Mouse (Mus musculus) intestine, postnatal 0 days (tissue): ENCODE measurements around the gene Prox2. TPM values are rescaled to one million over a fixed set of nuclear protein-coding genes. Genes with fewer than 3 reads are reported as not detected.

Source experiments
- ATAC-seq: fragments of 200-750 bp; cut with Nextera tagmentation; 2 replicates; pipeline ENCODE4 v1.8.0; 2017; ENCODE audit warnings: mild to moderate bottlenecking, moderate TSS enrichment, moderate library complexity
- H3K27ac ChIP-seq: fragments of 300-500 bp; sonication (generic); 2 replicates; pipeline ENCODE4 v1.5.1; 2014; ENCODE audit warnings: mild to moderate bottlenecking, low read depth, low read length, moderate library complexity
- H3K27me3 ChIP-seq: fragments of 300-500 bp; sonication (generic); replicated peaks from 2 replicates; pipeline ENCODE4 v1.6.1; 2014; ENCODE audit warnings: low read length, mixed read lengths; ENCODE audit not compliant: control insufficient read depth, insufficient read depth
- H3K36me3 ChIP-seq: fragments of 300-500 bp; sonication (generic); 2 replicates; pipeline ENCODE4 v1.6.1; 2014; ENCODE audit warnings: mild to moderate bottlenecking, moderate library complexity; ENCODE audit not compliant: control insufficient read depth, insufficient read depth
- H3K4me1 ChIP-seq: fragments of 300-500 bp; sonication (generic); replicated peaks from 2 replicates; pipeline ENCODE4 v1.6.1; 2014; ENCODE audit warnings: antibody characterized with exemption, low read length, mixed read lengths; ENCODE audit not compliant: control insufficient read depth, insufficient read depth
- H3K4me2 ChIP-seq: fragments of 300-500 bp; sonication (generic); replicated peaks from 2 replicates; pipeline ENCODE4 v1.6.1; 2014; ENCODE audit warnings: low read depth, mild to moderate bottlenecking, moderate library complexity
- H3K4me3 ChIP-seq: fragments of 300-500 bp; sonication (generic); 2 replicates; pipeline ENCODE4 v1.5.1; 2014; ENCODE audit warnings: low read depth, low read length
- H3K9ac ChIP-seq: fragments of 300-500 bp; sonication (generic); 2 replicates; pipeline ENCODE4 v1.6.1; 2014; ENCODE audit warnings: mild to moderate bottlenecking, low read depth, low read length
- H3K9me3 ChIP-seq: fragments of 300-500 bp; sonication (generic); 2 replicates; pipeline ENCODE4 v1.6.1; 2016; ENCODE audit warnings: mixed run types; ENCODE audit not compliant: control insufficient read depth
- CTCF ChIP-seq: sonication (generic); IDR thresholded peaks from 2 replicates; pipeline ENCODE4 v1.5.1; 2016; ENCODE audit warnings: low read depth, mild to moderate bottlenecking, control low read depth, antibody characterized with exemption, moderate library complexity
- WGBS: fragments of 180-500 bp; shearing (Covaris S2); extraction: QIAGEN DNeasy Blood & Tissue Kit; methylation state at CpG from one replicate; pipeline ENCODE4 v1.1.7; 2014; 5-methylcytosine and 5-hydroxymethylcytosine counted together
- polyA plus RNA-seq: library from polyadenylated mRNA; unstranded; fragments of >200 nt; fragmentation: Nextera tagmentation; extraction: Ambion mirVana; gene quantifications from 2 replicates; pipeline ENCODE4 v1.2.1, GENCODE M21; 2015

Prox2 gene
- 0.99 and 1.6 TPM in 2 replicates for polyA plus RNA-seq

DNA sequence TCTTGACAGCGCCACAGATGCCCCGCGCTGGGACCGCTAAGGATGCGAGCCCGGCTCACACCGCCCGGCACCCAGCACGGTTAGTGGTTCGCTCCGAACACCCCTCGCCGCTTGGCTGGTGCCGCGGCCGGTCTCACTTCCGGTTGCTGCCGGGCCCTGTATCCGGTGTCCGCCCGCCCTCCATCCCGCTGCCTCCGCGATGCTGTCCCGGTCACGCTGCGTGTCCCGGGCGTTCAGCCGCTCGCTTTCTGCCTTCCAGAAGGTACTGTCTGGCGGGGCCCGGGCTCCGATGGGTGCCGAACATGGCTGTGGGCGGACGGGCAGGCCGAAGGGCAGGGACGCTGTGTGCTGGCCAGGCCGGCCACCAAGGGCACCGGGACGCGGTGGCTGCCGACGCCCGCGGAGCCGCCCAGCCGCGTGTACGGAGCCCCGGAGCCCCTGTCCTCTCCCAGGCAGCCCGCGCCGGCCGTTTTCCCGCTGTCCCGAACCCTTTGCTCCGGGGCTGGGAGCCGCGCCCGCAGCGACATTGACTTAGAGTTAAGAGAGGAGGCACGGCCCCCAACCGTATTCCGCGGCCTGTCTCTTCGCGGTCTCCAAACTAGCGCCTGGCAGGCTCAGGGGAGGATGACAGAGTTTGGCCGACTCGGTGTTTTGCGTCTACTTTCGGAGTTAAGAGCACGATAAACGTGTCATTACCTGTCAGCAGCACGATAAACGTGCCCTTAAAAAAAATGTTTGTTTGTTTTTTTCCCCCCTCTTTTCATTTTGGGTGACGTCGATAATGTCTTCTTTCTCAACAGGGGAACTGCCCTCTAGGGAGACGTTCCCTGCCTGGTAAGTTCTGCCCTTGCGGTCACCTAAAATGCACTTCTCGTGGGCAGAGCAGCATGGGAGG is at the start of gene Prox2, which contains the start of gene Dlst:
Prox2 (minus strand) TSS at position 62 of the 895 bp plus-strand sequence.
Dlst (plus strand) TSS at position 136 of the 895 bp plus-strand sequence.
- WGBS = under 1% methylated on average over 83 of the region's 83 CpGs
- peak; percentile 83 for ATAC-seq
- Histone ChIP-seq H3K4me2 (peak within 1 kb of the TSS; percentile 87), H3K9me3 (no peaks in the 10 kb centered on the region), H3K4me3 (peak within 1 kb of the TSS; percentile 100), H3K36me3 (peaks cover 10% of the 10 kb centered on the region; the same call in 1 of the 2 replicates), H3K27ac (peak within 1 kb of the TSS; percentile 94), H3K9ac (peak within 1 kb of the TSS; percentile 94), H3K27me3 (no peaks in the 10 kb centered on the region), H3K4me1 (peaks cover 10% of the 10 kb centered on the region)
- no peak for TF ChIP-seq CTCF

- Histone ChIP-seq H3K27ac (no peak overlapping the region), H3K36me3 (no peaks in the 10 kb centered on the region), H3K4me3 (no peak overlapping the region), H3K4me1 (no peaks in the 10 kb centered on the region), H3K9me3 (no peaks in the 10 kb centered on the region), H3K27me3 (no peaks in the 10 kb centered on the region), H3K9ac (no peak overlapping the region), H3K4me2 (no peak overlapping the region)
- WGBS = 59% methylated on average over 5 of the region's 5 CpGs
- no peak for TF ChIP-seq CTCF
- ATAC-seq = no peak
Observed at GRCm38 (mm10) chr12:85159592-85159991, 49.0 kb upstream of the Prox2 start.

GRCm38 (mm10) chr12:85158801-85159200 is 48.2 kb upstream of the Prox2 start:
- Histone ChIP-seq H3K9me3 (no peaks in the 10 kb centered on the region), H3K27me3 (no peaks in the 10 kb centered on the region), H3K9ac (no peak overlapping the region), H3K27ac (no peak overlapping the region), H3K4me2 (no peak overlapping the region), H3K4me3 (no peak overlapping the region), H3K36me3 (no peaks in the 10 kb centered on the region), H3K4me1 (no peaks in the 10 kb centered on the region)
- 76% methylated on average over 8 of the region's 8 CpGs for WGBS
- ATAC-seq = peak; percentile 16; the same call in 1 of the 2 replicates
- no peak for TF ChIP-seq CTCF

- 82% methylated on average over 14 of the region's 14 CpGs for WGBS
- ATAC-seq = no peak
Observed at GRCm38 (mm10) chr12:85157797-85158460, 47.4 kb upstream of the Prox2 start.

GRCm38 (mm10) chr12:85156324-85156723 is 45.8 kb upstream of the Prox2 start:
- H3K27me3 ChIP-seq = no peaks in the 10 kb centered on the region
- 33% methylated on average over 6 of the region's 6 CpGs for WGBS
- H3K4me2 ChIP-seq = no peak overlapping the region

More at GRCm38 (mm10) chr12:85157797-85158460, 47.4 kb upstream of the Prox2 start:
- H3K4me2 ChIP-seq = no peak overlapping the region
- no peaks in the 10 kb centered on the region for H3K27me3 ChIP-seq
- no peaks in the 10 kb centered on the region for H3K4me1 ChIP-seq
- no peaks in the 10 kb centered on the region for H3K36me3 ChIP-seq
- H3K27ac ChIP-seq = no peak overlapping the region
- H3K9ac ChIP-seq = no peak overlapping the region
- TF ChIP-seq CTCF = no peak
- H3K4me3 ChIP-seq = no peak overlapping the region
- H3K9me3 ChIP-seq = no peaks in the 10 kb centered on the region

DNA sequence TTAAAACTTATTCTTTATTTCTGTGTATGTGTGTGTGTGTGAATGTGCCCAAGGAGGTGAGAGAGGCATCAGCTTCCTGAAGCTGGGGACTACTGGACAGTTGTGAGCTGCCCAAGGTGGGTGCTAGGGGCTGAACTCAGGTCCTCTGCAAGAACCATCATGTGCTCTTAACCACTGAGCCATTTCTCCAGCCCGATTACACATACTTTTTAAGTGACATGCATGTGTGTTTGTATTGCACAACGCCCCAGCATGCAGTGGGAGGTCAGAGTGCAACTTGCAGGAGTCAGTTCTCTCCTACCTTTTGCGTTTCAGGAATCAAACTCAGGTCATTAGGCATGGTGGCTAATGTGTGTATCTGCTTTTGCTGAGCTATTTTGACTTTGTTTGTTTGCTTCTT is 42.5 kb upstream of the Prox2 start:
- H3K4me2 ChIP-seq = no peak overlapping the region
- H3K9me3 ChIP-seq = no peaks in the 10 kb centered on the region
- WGBS = 32% methylated on average over 3 of the region's 3 CpGs
- no peak overlapping the region for H3K27ac ChIP-seq
- H3K4me1 ChIP-seq = no peaks in the 10 kb centered on the region
- no peaks in the 10 kb centered on the region for H3K27me3 ChIP-seq
- H3K4me3 ChIP-seq = no peak overlapping the region
- H3K36me3 ChIP-seq = no peaks in the 10 kb centered on the region
- TF ChIP-seq CTCF = no peak
- H3K9ac ChIP-seq = no peak overlapping the region
- peak; percentile 58 for ATAC-seq

More at GRCm38 (mm10) chr12:85156324-85156723, 45.8 kb upstream of the Prox2 start:
- H3K36me3 ChIP-seq = no peaks in the 10 kb centered on the region
- no peaks in the 10 kb centered on the region for H3K4me1 ChIP-seq
- ATAC-seq = no peak
- H3K27ac ChIP-seq = no peak overlapping the region
- no peak overlapping the region for H3K9ac ChIP-seq
- no peak overlapping the region for H3K4me3 ChIP-seq
- H3K9me3 ChIP-seq = no peaks in the 10 kb centered on the region
- TF ChIP-seq CTCF = no peak
